Mouse (Mus musculus) heart, adult 2 months (tissue): ENCODE results near the gene Mslnl.

ENCODE experiments used
- CTCF ChIP-seq: fragments of 200-600 bp; IDR thresholded peaks from 2 replicates; pipeline ENCODE4 v1.8.1; 2022; ENCODE audit warnings: antibody characterized with exemption, mild to moderate bottlenecking, moderate library complexity
- EP300 ChIP-seq: fragments of 200-500 bp; IDR thresholded peaks from 2 replicates; pipeline ENCODE4 v1.6.1; 2011; ENCODE audit warnings: low read depth, low read length, control low read depth; ENCODE audit not compliant: insufficient read depth
- POLR2A ChIP-seq: fragments of 200-500 bp; IDR thresholded peaks from 2 replicates; pipeline ENCODE4 v1.6.1; 2011; ENCODE audit warnings: mild to moderate bottlenecking, low read depth, low read length, control low read depth; ENCODE audit not compliant: insufficient read depth

DNA sequence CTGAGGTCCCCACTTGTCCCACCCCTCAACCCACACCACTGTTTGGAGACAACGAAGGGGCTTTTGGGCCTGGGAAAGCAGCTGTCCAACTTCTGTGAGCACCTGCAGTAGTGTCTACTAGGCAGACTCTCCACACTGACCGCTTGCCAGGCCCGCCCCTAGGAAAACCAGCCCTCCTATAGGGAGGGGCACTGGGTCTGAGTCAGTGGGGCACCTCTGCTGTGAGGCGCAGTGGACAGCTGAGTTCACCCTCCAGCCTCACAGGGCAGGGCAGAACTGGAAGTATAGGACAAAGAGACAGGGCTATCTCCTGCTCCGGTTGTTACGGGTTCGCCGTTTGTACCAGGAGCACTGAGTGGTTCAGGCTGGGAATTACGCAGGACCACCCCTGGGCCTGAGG, 18.4 kb downstream of the Mslnl start, which contains the start of gene Msln:
- TF ChIP-seq POLR2A (no peak), CTCF (no peak), EP300 (no peak)
